Mouse (Mus musculus) WW6 (cell line): ENCODE measurements around the gene Ccl25.
"Not testable (repeated sequence)": the region's sequence is repeated elsewhere in the genome, so short reads cannot be mapped to it uniquely, and the experiment has no call there.

ENCODE experiments used
- DNase-seq: peaks from one replicate; pipeline ENCODE4 v3.0.0-alpha.2; 2013; ENCODE audit warnings: low read depth, low spot score

The Ccl25 gene

GRCm38 (mm10) chr8:4335678-4336077, 10.7 kb downstream of the Ccl25 start:
- no peak for DNase-seq

- no peak for DNase-seq
These were observed 15.2 kb downstream of the Ccl25 start for GRCm38 (mm10) chr8:4340207-4340606.

- no peak for DNase-seq
These were observed 22.7 kb downstream of the Ccl25 start for GRCm38 (mm10) chr8:4347661-4348060.

GRCm38 (mm10) chr8:4348275-4348674, 23.3 kb downstream of the Ccl25 start:
- DNase-seq = no peak

GRCm38 (mm10) chr8:4349335-4349734, 24.3 kb downstream of the Ccl25 start:
- DNase-seq = no peak

GRCm38 (mm10) chr8:4350618-4351017, 25.6 kb downstream of the Ccl25 start:
- no peak for DNase-seq

- not testable (repeated sequence) for DNase-seq
These were observed 27.6 kb downstream of the Ccl25 start for GRCm38 (mm10) chr8:4352562-4352961.

- no peak for DNase-seq
These were observed 28.7 kb downstream of the Ccl25 start for GRCm38 (mm10) chr8:4353741-4354140.

GRCm38 (mm10) chr8:4354516-4354915, 29.5 kb downstream of the Ccl25 start:
- DNase-seq = no peak

GRCm38 (mm10) chr8:4355455-4355854, 30.4 kb downstream of the Ccl25 start:
- DNase-seq = no peak

- DNase-seq = no peak
These were observed 34.4 kb downstream of the Ccl25 start for GRCm38 (mm10) chr8:4359362-4359761.

- no peak for DNase-seq
These were observed 35.9 kb downstream of the Ccl25 start for GRCm38 (mm10) chr8:4360922-4361321.

GRCm38 (mm10) chr8:4366189-4366588, 41.2 kb downstream of the Ccl25 start:
- no peak for DNase-seq

GRCm38 (mm10) chr8:4367808-4368207, 42.8 kb downstream of the Ccl25 start:
- no peak for DNase-seq

GRCm38 (mm10) chr8:4368470-4368869, 43.5 kb downstream of the Ccl25 start:
- no peak for DNase-seq

GRCm38 (mm10) chr8:4370078-4370477, 45.1 kb downstream of the Ccl25 start:
- DNase-seq = peak; percentile 71

- DNase-seq = no peak
These were observed 47.6 kb downstream of the Ccl25 start for GRCm38 (mm10) chr8:4372657-4373056.

GRCm38 (mm10) chr8:4401442-4401841, 76.4 kb downstream of the Ccl25 start:
- DNase-seq = no peak

- DNase-seq = no peak
These were observed 79.2 kb downstream of the Ccl25 start for GRCm38 (mm10) chr8:4403960-4404879.

GRCm38 (mm10) chr8:4404880-4405261, 79.9 kb downstream of the Ccl25 start:
- DNase-seq = peak; percentile 34

- DNase-seq = not testable (repeated sequence)
These were observed 83.4 kb downstream of the Ccl25 start for GRCm38 (mm10) chr8:4408425-4408824.
